Mouse (Mus musculus): ENCODE measurements at regions not wholly inside any gene's neighbourhood (a gene's known extent, or its start where the extent isn't known, plus 50 kb on each side); places are given as distances from the start of the nearest gene placed in this dataset.

DNA sequence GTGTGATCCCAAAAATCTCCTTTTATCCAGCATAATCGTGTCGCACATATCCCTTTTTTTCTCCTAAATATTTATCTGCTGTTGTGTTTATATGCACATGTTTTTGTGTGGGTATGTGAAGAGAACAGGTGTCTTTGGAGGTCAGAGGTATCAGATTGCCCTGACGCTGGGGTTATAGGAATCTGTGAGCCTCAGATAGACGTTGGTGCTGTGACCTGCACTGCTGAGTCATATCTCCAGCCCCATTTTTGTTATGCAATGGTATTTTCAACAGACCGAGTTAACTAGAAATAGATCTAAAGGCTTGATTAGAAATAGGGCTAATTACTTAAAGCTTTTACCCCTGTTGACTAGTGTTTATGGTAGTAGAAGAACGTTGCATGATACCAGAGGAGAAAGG, 75.5 kb upstream of the Nabp1 start:
- intact Hi-C loops (cut with DNase I; ENCODE audit: low total_unique reads), result no loop called here
- DNase-seq, result no peak

DNA sequence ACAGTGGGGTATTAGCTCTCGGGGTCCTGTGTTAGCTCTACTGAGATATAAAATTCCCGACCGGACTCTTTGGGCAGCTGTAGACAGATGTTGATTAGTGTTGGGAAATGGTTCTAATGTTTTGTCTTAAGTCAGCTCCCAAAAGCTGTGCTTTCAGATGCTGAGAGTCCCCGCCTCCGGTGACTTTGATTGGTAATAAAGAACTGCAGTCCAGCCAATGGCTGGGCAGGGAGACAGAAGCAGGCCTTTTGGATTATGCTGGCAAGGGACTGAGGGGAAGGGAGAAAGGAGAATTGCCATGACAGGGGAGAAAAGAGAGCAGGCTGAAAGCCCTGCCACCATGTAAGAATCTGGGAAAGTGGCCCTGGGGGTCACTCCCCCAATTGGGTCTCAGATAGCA, 73.4 kb upstream of the Nabp1 start:
- intact Hi-C loops (cut with DNase I; ENCODE audit: low total_unique reads), result no loop called here
- DNase-seq, result no peak

DNA sequence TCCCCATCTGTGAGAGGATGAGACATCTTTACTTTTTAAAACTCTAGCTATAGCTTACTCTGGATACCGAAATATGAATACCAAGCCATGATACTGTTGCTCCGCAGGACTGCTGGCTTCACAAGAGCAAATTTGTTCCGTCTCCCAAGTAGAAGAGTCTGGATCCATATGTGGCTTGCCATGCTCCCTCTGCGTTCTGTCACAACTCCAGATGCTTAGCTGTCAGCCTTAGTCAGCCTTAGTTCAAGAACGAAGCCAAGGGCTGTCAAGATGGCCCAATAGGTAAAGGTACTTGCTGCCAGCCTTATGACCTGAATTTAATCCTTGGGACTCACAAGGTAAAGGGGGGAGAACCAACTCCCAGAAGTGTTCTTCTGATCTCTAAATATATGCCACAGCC, 64.6 kb upstream of the Nabp1 start:
- intact Hi-C loops (cut with DNase I; ENCODE audit: low total_unique reads), result no loop called here

DNA sequence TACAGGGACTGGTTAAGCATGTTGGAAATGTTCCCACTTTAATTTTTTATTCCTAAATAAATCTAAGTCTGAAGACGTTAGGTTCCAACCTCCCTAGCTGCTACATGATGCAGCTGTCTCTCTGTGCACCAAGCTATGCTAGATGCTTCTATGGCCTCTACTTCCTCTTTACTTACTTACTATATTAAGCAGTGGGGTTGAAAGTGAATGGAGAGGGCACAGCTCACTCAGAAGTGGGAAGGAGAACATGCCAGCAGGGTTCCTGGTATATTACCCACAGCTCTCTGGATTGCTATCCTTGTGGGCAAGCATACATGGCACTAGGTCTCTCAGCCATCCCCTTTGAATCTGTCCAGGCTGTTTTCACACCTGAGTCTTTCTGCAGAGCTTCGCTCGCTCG, 61.4 kb upstream of the Nabp1 start:
- no peak for DNase-seq
- intact Hi-C loops (cut with DNase I; ENCODE audit: low total_unique reads), result no loop called here

More for the DNA sequence above, 64.6 kb upstream of the Nabp1 start:
- no peak for DNase-seq

DNA sequence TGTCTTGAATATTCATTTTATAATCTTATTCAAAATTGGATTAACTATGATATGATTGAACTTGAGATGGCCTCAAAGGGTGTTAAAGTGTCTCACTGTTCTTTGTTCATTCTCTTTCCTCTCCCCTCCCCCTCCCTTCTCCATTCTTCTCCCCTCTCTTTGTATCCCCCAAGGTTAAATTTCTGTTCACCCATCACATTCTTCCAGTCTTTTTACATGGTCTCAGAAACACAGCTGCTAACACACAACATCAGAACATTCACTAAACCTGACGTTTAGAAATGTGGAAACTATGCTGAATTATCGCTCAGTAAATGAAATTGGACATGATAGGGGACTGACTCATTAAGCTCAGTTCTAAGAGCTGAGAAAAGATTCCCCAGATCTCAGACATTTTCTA, 60.6 kb upstream of the Nabp1 start:
- intact Hi-C loops (cut with DNase I; ENCODE audit: low total_unique reads), result no loop called here
- no peak for DNase-seq

DNA sequence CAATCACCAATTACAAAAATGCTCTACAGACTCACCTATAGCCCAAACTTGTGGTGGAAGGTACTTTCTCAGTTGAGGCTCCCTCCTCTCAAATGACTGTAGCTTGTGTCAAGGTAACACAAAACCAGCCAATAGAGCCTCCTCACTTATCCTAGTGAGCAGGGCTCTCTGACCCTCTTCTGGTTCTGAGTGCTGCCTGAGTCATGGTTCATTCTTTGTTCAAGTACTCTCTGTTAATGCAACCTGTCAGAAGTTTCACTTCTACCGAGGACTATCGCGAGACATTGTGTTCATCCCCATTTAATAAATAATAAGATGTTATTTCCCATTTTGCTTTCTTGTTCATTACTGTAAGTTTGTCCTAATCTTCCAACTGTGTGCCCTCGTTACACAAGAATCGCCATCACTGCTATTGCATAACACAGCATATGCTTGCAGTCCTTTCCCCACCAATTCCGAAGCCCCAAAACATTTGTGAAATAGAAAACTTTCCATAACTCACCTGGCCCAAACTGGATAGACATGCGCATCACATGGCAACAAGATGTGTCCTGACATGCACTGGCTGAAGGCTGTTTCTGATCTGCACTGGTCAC, 59.6 kb upstream of the Nabp1 start:
- intact Hi-C loops (cut with DNase I; ENCODE audit: low total_unique reads), result no loop called here
- DNase-seq, result no peak

DNA sequence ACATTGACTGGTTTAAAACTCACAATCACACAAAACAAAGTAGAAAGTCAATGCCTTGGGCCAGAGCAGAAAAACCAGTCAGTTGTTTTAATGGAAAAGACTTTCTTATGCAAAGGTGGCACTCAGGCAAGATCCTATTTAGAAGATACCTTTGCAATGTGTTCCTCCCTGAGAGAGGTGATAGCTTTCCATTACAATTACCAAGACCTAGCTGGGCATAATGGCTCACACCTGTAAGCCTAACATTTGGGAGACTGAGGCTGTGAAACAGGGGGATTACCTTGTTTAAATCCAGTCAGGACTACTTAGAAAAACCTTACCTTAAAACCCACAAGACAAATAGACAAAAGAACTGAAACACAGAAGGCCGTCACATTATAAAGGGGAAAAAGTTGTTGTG, 57.9 kb upstream of the Nabp1 start:
- intact Hi-C loops (cut with DNase I; ENCODE audit: low total_unique reads), result no loop called here
- DNase-seq, result no peak

DNA sequence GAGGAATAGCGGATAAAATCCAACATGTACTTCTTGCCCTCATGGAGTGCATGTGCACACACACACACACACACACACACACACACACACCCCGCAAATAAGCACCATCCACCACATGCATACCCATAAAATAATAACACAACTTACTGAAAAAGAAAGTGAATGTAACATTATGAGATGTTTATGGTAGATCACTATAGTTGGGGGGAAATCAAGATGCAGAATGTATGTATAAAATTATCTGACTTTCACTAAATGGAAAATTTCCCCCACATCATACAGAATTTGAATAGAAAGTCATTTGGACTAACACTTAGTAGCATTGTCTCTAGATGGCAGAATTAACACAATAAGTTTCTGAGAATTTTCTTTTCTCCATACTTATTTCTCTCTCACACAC, 57.2 kb upstream of the Nabp1 start:
- intact Hi-C loops (cut with DNase I; ENCODE audit: low total_unique reads), result no loop called here

DNA sequence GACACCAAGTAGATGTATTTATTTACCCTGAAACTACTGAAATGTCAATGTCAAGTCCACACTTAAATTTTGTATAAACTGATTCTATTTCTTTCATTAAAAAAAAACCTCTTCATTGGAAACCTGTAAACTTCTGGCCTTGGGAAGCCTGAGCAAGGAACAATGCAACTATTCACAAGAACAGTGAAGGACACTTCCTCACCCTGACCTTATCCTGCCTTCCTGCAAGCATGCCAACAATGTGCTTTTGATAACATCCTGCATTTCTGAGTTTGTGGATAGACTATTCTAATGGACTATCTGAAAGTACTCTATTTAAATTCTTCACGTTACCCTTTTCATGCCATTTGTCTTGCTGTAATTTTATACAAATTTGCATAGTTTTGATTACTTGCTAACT, 53.1 kb upstream of the Nabp1 start:
- intact Hi-C loops (cut with DNase I; ENCODE audit: low total_unique reads), result no loop called here
- DNase-seq, result no peak

More for the DNA sequence above, 57.2 kb upstream of the Nabp1 start:
- no peak for DNase-seq

DNA sequence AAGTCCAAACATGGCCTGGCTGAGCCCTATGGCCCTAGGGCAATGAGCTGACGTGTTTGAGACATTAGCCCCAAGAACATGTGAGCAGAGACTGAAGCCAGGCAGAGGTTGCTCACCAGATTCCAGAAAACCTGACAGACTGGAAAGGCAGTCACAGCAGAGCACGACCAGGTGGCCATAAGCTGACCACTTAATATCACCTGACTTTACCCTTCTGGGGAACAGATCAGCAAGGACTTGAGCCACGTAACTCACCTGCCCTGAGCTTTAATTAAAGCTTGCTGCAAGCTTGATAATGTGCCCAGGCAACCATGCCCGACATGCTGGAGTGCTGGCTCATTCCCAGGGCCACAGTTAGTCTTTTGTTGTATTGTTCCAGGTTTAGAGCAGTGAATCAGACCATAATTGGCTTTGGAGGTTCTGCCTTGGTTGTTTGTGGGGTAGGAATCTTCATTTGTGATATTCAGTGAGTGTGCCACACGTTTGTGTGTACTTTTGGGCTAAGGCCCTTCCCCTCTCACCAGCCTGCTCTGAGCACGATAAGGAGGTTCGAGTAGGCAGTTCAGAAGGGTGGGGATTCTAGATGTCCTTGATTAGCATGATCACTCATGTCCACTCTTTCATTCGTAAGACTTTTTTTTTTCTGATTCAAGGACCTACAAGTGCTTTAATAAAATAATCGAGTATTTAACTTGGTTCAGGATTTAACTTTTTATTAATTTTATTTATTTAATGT, 52.1 kb upstream of the Nabp1 start:
- DNase-seq, result no peak

DNA sequence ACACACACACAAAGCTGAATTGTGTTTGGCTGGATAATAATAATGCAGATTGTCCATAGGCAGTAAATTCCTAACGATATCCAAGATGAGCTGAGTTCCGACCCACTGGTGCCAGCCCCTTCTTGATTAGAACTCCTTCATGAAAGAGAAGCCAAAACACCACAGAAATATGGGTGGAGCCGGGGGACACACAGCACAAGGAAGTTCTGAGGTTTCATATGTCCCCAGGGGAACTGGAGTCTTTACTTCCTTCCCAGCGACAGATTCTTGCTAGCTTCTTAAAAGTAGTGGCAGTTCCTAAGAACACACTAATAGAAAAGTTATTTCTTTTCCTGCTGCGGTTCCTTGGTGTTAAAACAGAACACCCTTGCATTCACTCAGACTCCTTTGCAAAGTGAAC, 51.4 kb upstream of the Nabp1 start:
- intact Hi-C loops (cut with DNase I; ENCODE audit: low total_unique reads), result no loop called here
- DNase-seq, result no peak

More for the DNA sequence above, 52.1 kb upstream of the Nabp1 start:
- intact Hi-C loops (cut with DNase I; ENCODE audit: low total_unique reads), result no loop called here

DNA sequence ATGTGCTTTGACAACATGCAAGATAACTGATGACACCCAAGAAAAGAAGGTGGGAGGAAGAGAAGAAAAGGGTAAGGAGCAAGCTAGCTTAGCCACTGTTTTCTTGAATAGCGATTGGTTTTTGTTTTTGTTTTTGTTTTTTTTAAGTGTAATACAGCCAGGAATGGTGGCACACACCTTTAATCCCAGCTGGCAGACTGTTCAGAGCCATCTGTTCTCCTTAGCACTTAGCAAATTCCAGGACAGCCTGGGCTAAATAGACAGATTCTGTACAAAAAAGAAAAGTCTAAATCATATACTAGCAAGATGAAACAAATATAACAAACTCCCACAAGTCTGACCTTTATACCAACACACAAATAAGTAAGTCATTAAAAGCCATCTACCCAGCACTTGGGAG, 50.4 kb upstream of the Nabp1 start:
- DNase-seq, result no peak
- intact Hi-C loops (cut with DNase I; ENCODE audit: low total_unique reads), result no loop called here
